Mouse (Mus musculus) effector memory CD4-positive, alpha-beta T cell, adult 5 months (primary cell): ENCODE data around the gene Slfn3. TPM values are rescaled to one million over a fixed set of nuclear protein-coding genes. Genes with fewer than 3 reads are reported as not detected.

Source experiments
- polyA plus RNA-seq: library from polyadenylated mRNA; unstranded; fragments of 100-300 nt; shearing (Covaris generic); gene quantifications from one replicate; pipeline ENCODE4 v1.2.1, GENCODE M21; 2017

Gene Slfn3
- 2.0 TPM for polyA plus RNA-seq

GRCm38 (mm10) chr11:83191134-83191893, at the start of gene Slfn3:
Gene Slfn3 (plus strand): TSS chr11:83191330.

GRCm38 (mm10) chr11:83174948-83175539, 16.1 kb upstream of the Slfn3 start, which contains the start of gene Slfn4:
Gene Slfn4 (plus strand): TSS chr11:83175186.

Other genes with a start within 250 kb of the Slfn3 start
- gene Slfn5, start 240.0 kb upstream of the Slfn3 start, polyA plus RNA-seq: 14.2 TPM
- gene Slfn9, start 199.5 kb upstream of the Slfn3 start, polyA plus RNA-seq: 2.6 TPM
- gene Slfn8, start 170.5 kb upstream of the Slfn3 start, polyA plus RNA-seq: 28.8 TPM
- 634 TPM for gene Slfn2, start 126.2 kb upstream of the Slfn3 start, polyA plus RNA-seq
- 98.9 TPM for gene Slfn1, start 74.5 kb upstream of the Slfn3 start, polyA plus RNA-seq
- gene Slfn4, start 16.1 kb upstream of the Slfn3 start, polyA plus RNA-seq: 0.30 TPM
- not detected for gene Slfn14, start 95.4 kb downstream of the Slfn3 start, polyA plus RNA-seq
- gene Ap2b1, start 107.7 kb downstream of the Slfn3 start, polyA plus RNA-seq: 53.1 TPM
- 6.8 TPM for gene Pex12, start 111.3 kb downstream of the Slfn3 start, polyA plus RNA-seq
- not detected for gene Rasl10b, start 217.8 kb downstream of the Slfn3 start, polyA plus RNA-seq
- gene Gas2l2, start 238.1 kb downstream of the Slfn3 start, polyA plus RNA-seq: not detected
- gene 1700020L24Rik, start 246.3 kb downstream of the Slfn3 start, polyA plus RNA-seq: 1.1 TPM